Mouse (Mus musculus): ENCODE measurements around the gene Cdc34. TPM values are rescaled to one million over a fixed set of nuclear protein-coding genes. Genes with fewer than 3 reads are reported as not detected.

Gene Cdc34
- polyA plus RNA-seq, 1 experiment from 2014 or later = 77.6 TPM

DNA sequence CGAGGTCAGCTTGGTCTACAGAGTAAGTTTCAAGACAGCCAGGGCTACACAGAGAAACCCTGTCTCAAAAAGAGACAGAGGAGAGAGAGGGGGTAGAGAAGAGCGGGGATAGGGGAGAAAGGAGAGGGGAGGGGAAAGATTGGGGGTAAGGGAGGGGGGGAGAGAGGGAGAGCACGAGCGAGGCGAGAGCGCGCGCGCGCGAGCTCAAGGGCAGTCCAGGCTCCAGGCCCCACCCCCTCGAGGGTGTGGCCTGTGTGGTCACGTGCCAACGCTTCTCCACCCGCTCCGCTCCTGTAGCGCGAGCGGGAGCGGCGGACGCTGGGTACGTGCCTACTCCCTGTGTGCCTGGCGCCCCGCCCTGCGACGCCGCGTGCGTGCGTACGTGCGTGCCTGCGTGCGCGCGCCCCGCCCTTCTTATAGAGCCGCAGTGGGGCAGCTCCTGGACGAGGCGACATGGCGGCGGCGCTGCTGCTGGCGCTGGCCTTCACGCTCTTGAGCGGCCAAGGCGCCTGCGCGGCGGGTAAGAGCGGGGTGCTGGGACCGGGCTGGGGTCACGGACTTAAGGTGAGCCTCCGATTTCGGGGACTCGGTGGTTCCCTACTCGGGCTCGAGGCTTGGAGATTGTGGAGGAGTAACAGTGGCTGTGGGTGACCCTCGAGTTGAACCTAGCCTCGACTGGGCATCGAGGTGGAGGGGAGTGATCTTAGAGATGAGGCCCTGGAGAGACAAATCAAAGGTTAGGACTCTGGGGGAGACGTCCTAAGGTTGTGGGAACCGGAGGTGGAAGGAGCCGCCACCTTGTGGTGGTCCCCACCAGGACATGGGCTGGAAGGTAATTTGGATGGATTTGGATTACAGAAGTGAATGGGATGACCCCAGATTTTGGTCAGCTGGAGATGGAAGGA is 22.3 kb downstream of the Cdc34 start, which contains the start of gene Bsg:
Bsg (plus strand) TSS at position 427 of the 905 bp plus-strand sequence.
- H3K27me3 ChIP-seq (ENCODE audit: insufficient read depth, low read length) = no peaks in the 10 kb centered on the region
- peaks cover 32% of the 10 kb centered on the region for H3K36me3 ChIP-seq (replicated peaks; ENCODE audit: insufficient read depth, low read length)
- DNase-seq = peak; percentile 99
- no peak for TF ChIP-seq EP300 (IDR thresholded peaks at IDR 0.05; ENCODE audit: low read depth)
- TF ChIP-seq CTCF (IDR thresholded peaks at IDR 0.05; ENCODE audit: low read depth) = peak; percentile 65
- under 1% methylated on average over 63 of the region's 65 CpGs for WGBS (ENCODE audit: insufficient replicate concordance)
- H3K4me2 ChIP-seq (ENCODE audit: low read depth, low read length) = peak within 1 kb of the TSS; percentile 77
- peak within 1 kb of the TSS; percentile 79 for H3K27ac ChIP-seq (ENCODE audit: low read depth)
- H3K4me1 ChIP-seq (ENCODE audit: insufficient read depth) = peaks cover 48% of the 10 kb centered on the region
- peak within 1 kb of the TSS; percentile 87 for H3K9ac ChIP-seq (replicated peaks)
- H3K9me3 ChIP-seq (ENCODE audit: low read length) = no peaks in the 10 kb centered on the region
- peak within 1 kb of the TSS; percentile 85 for H3K4me3 ChIP-seq (ENCODE audit: low read depth, low read length)
- ATAC-seq = peak; percentile 92

DNA sequence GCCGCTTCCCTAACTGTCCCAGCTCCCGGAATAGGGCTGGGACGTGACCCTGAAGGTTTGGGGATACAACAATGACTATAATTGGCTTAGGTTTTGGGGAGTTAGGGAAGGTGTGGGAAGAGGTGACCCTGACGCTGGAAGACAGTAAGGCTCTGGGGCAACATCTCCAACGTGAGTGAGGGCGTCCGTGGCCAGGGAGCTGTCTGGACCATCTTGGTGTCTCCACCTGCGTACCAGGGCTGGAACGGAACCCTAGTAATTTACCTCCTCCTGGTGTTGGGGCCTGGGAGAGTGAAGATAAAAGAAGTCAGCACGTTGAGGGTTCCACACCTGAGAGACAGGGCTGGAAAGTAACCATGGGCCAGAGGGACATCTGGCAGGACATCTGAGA is 23.0 kb downstream of the Cdc34 start:
- H3K9ac ChIP-seq (replicated peaks) = peak overlapping the region; percentile 87
- DNase-seq (no peak), ATAC-seq (no peak)
- H3K36me3 ChIP-seq (replicated peaks; ENCODE audit: insufficient read depth, low read length) = peaks cover 39% of the 10 kb centered on the region
- peak overlapping the region; percentile 85 for H3K4me3 ChIP-seq (ENCODE audit: low read depth, low read length)
- TF ChIP-seq CTCF (IDR thresholded peaks at IDR 0.05; ENCODE audit: low read depth) = no peak
- no peak for TF ChIP-seq EP300 (IDR thresholded peaks at IDR 0.05; ENCODE audit: low read depth)
- H3K9me3 ChIP-seq (ENCODE audit: low read length) = no peaks in the 10 kb centered on the region
- peaks cover 48% of the 10 kb centered on the region for H3K4me1 ChIP-seq (ENCODE audit: insufficient read depth)
- WGBS (ENCODE audit: insufficient replicate concordance) = 1% methylated on average over 10 of the region's 10 CpGs
- H3K27me3 ChIP-seq (ENCODE audit: insufficient read depth, low read length) = no peaks in the 10 kb centered on the region
- peak overlapping the region; percentile 79 for H3K27ac ChIP-seq (ENCODE audit: low read depth)
- peak overlapping the region; percentile 77 for H3K4me2 ChIP-seq (ENCODE audit: low read depth, low read length)

DNA sequence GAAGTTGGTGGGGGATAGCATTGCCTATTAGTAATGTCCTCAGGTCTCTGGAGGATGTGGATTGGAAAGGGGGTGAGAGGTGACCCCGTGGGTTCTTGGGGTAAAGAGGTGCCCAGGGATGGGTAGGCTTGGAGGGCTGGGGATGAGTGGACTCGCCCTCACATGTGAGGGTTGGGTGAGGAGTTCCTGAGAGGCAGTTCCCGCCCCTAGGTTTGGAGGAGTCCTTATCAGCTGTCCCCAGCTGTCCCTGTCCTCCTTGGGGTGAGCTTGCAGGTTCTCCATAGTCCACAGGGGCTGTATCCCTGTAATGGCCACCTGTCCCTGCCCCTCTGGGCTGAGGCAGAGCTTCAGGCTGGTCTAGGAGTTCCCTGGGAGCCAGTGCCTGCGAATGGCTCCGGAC is 24.0 kb downstream of the Cdc34 start:
- H3K27ac ChIP-seq (ENCODE audit: low read depth) = peak overlapping the region; percentile 79
- peak overlapping the region; percentile 77 for H3K4me2 ChIP-seq (ENCODE audit: low read depth, low read length)
- DNase-seq = peak; percentile 81
- no peaks in the 10 kb centered on the region for H3K9me3 ChIP-seq (ENCODE audit: low read length)
- H3K4me3 ChIP-seq (ENCODE audit: low read depth, low read length) = peak overlapping the region; percentile 85
- WGBS (ENCODE audit: insufficient replicate concordance) = 47% methylated on average over 5 of the region's 5 CpGs
- no peaks in the 10 kb centered on the region for H3K27me3 ChIP-seq (ENCODE audit: insufficient read depth, low read length)
- ATAC-seq = peak; percentile 67
- peak overlapping the region; percentile 87 for H3K9ac ChIP-seq (replicated peaks)
- H3K36me3 ChIP-seq (replicated peaks; ENCODE audit: insufficient read depth, low read length) = peaks cover 49% of the 10 kb centered on the region
- H3K4me1 ChIP-seq (ENCODE audit: insufficient read depth) = peaks cover 47% of the 10 kb centered on the region
- TF ChIP-seq EP300 (IDR thresholded peaks at IDR 0.05; ENCODE audit: low read depth) (peak; percentile 96), CTCF (IDR thresholded peaks at IDR 0.05; ENCODE audit: low read depth) (no peak)

DNA sequence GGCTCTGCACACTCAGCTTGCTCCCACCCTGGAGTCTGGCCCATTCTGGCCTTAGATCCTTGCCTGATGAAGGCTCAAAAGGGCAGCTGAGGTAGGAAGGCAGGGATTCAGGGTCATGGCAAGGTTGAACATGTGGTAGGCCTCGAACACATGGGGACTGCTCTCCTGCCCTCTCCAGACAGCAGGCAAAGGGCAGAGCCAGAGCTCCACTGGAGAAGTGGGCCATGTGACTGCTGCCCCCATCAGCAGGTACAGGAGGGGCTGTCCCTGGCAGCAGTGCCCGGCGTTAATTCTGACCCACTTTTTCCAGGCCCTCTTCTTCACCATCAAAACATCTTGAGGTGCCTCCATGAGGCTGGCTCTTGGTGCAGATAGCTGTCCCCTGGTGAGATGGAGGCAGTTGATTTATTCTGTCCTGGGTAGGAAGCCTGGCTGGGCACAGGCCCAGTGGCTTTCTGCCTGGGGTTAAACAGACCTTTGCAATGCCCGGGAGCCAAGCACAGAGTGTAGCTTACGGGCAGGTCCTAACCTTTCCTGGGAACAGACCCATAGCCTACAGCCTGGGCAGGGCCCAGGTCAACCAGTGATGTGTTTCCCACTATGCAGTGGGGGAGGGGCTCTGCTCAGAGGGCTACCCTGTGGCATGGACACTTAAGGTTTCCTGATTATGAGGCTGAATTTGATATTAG is 24.6 kb downstream of the Cdc34 start:
- Histone ChIP-seq H3K27me3 (ENCODE audit: insufficient read depth, low read length) (no peaks in the 10 kb centered on the region), H3K4me3 (ENCODE audit: low read depth, low read length) (peak overlapping the region; percentile 85), H3K36me3 (replicated peaks; ENCODE audit: insufficient read depth, low read length) (peaks cover 55% of the 10 kb centered on the region), H3K27ac (ENCODE audit: low read depth) (peak overlapping the region; percentile 79), H3K4me1 (ENCODE audit: insufficient read depth) (peaks cover 45% of the 10 kb centered on the region), H3K4me2 (ENCODE audit: low read depth, low read length) (peak overlapping the region; percentile 77), H3K9ac (replicated peaks) (peak overlapping the region; percentile 87), H3K9me3 (ENCODE audit: low read length) (no peaks in the 10 kb centered on the region)
- TF ChIP-seq EP300 (IDR thresholded peaks at IDR 0.05; ENCODE audit: low read depth) (no peak), CTCF (IDR thresholded peaks at IDR 0.05; ENCODE audit: low read depth) (no peak)
- DNase-seq = no peak
- 52% methylated on average over 5 of the region's 5 CpGs for WGBS (ENCODE audit: insufficient replicate concordance)
- ATAC-seq = no peak

DNA sequence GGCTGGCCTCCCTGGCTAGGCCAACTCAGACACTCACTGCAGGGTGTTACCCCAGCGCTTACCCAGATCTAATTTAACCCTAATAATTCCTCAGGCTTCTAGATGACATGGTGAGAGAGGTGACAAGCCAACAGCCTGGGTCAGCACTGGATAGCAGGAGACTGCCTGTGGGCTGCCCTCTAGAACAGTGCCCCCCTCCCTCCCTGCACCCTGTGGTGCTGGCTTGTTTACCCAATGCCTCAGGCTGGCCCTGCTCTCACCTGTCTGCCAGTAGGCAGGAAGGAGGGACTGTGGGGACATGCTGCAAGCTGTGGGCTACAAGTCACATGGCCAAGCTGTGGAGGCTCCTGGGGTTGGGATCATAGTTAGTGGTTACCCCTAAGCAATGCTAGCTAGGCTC is 25.2 kb downstream of the Cdc34 start:
- H3K9me3 ChIP-seq (ENCODE audit: low read length) = no peaks in the 10 kb centered on the region
- TF ChIP-seq EP300 (IDR thresholded peaks at IDR 0.05; ENCODE audit: low read depth) (no peak), CTCF (IDR thresholded peaks at IDR 0.05; ENCODE audit: low read depth) (no peak)
- peak overlapping the region; percentile 77 for H3K4me2 ChIP-seq (ENCODE audit: low read depth, low read length)
- no peak for DNase-seq
- H3K36me3 ChIP-seq (replicated peaks; ENCODE audit: insufficient read depth, low read length) = peaks cover 60% of the 10 kb centered on the region
- peaks cover 42% of the 10 kb centered on the region for H3K4me1 ChIP-seq (ENCODE audit: insufficient read depth)
- peak overlapping the region; percentile 79 for H3K27ac ChIP-seq (ENCODE audit: low read depth)
- H3K9ac ChIP-seq (replicated peaks) = peak overlapping the region; percentile 87
- H3K27me3 ChIP-seq (ENCODE audit: insufficient read depth, low read length) = no peaks in the 10 kb centered on the region
- H3K4me3 ChIP-seq (ENCODE audit: low read depth, low read length) = peak overlapping the region; percentile 85
- WGBS (ENCODE audit: insufficient replicate concordance) = 80% methylated on average over 1 of the region's 1 CpGs
- no peak for ATAC-seq

DNA sequence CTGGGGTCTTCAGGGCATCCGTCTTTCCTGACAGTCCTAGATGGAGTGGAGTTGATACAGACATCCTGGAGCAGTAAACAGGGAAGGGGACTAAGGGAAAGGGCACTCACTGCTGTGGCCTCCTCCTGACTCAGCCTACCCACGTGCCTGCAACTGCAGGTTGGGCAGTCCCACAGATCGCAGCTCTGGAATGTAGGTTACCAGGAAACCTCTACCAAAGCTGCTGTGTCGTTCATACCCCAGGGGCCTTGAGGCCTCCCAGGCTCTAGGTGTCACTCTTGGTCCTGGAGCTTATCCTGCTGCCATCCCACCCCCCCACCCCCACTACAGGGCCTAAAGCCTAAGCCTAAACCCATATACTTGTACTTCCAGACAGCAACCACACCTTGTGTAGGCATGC is 25.8 kb downstream of the Cdc34 start:
- Histone ChIP-seq H3K4me3 (ENCODE audit: low read depth, low read length) (0 out of 2 replicates have a peak overlapping the region, but pooled peaks have one; percentile 85), H3K9me3 (ENCODE audit: low read length) (no peaks in the 10 kb centered on the region), H3K4me2 (ENCODE audit: low read depth, low read length) (peak overlapping the region; percentile 77), H3K9ac (replicated peaks) (peak overlapping the region; percentile 87), H3K36me3 (replicated peaks; ENCODE audit: insufficient read depth, low read length) (peaks cover 61% of the 10 kb centered on the region), H3K4me1 (ENCODE audit: insufficient read depth) (peaks cover 43% of the 10 kb centered on the region), H3K27ac (ENCODE audit: low read depth) (peak overlapping the region; percentile 79; the same call in 1 of the 2 replicates), H3K27me3 (ENCODE audit: insufficient read depth, low read length) (no peaks in the 10 kb centered on the region)
- WGBS (ENCODE audit: insufficient replicate concordance) = 57% methylated on average over 4 of the region's 4 CpGs
- TF ChIP-seq EP300 (IDR thresholded peaks at IDR 0.05; ENCODE audit: low read depth) (no peak), CTCF (IDR thresholded peaks at IDR 0.05; ENCODE audit: low read depth) (no peak)
- DNase-seq = no peak
- ATAC-seq = no peak
